Mouse (Mus musculus): ENCODE measurements around the gene Olfr308. TPM values are rescaled to one million over a fixed set of nuclear protein-coding genes. Genes with fewer than 3 reads are reported as not detected.

Gene Olfr308
- polyA plus RNA-seq (2014; fragmentation: Illumina TruSeq; extraction: RNeasy Lipid Tissue Mini Kit (QIAGEN cat#74804); ENCODE audit: low read depth, low replicate concordance) = not detected

GRCm38 (mm10) chr7:86325530-86325929, at the start of gene Olfr308:
TSS of gene Olfr308 (minus strand) at chr7:86325630.

DNA sequence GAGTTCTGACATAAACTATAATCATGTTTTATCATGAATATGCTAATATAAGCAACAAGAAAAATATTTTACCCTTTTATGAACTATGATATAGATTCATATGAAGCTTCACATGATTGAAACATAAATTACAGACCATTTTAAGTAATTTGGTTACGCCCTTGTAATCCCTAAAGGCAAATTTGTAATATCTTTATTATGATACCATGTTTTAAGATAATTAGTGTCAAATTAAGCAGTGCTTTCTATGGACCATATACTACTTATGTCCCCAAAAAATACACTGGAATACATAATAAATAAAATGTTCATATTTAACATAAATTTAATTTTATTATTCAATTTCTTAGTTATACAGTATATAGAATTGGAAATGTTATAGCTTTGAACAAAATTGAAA, 41.4 kb upstream of the Olfr308 start, which contains the start of gene Olfr305:
TSS of gene Olfr305 (minus strand) at position 101 of the 400 bp plus-strand sequence.

DNA sequence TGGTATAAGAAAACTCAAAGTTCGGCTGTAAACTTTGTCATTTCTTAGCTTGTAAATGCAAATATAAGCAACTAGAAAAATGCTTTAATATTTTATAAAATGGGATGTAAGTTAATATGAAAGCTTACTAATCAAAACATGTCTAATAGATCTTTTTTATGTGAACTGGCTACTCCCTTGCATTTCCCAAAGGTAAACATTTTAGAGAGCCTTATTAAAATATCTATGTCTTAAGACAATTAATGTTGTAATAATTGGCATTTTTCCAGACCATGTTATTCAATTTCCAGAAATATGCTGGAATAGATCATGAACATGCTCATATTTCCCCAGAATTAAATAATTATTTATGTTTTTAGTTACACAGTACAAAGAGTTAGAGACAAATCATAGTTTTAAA, 12.1 kb upstream of the Olfr308 start, which contains the start of gene Olfr307:
TSS of gene Olfr307 (minus strand) at position 101 of the 400 bp plus-strand sequence.

GRCm38 (mm10) chr7:86313608-86314007, 11.8 kb downstream of the Olfr308 start, which contains the start of gene Olfr309:
TSS of gene Olfr309 (minus strand) at chr7:86313708.

GRCm38 (mm10) chr7:86277072-86277471, 48.4 kb downstream of the Olfr308 start, which contains the start of gene Olfr310:
TSS of gene Olfr310 (minus strand) at chr7:86277172.

Other genes with a start within 250 kb of the Olfr308 start
- not detected for gene Vmn2r75, start 153.9 kb downstream of the Olfr308 start, polyA plus RNA-seq (2014; fragmentation: Illumina TruSeq; extraction: RNeasy Lipid Tissue Mini Kit (QIAGEN cat#74804); ENCODE audit: low read depth, low replicate concordance)
- not detected for gene Vmn2r76, start 79.3 kb downstream of the Olfr308 start, polyA plus RNA-seq (2014; fragmentation: Illumina TruSeq; extraction: RNeasy Lipid Tissue Mini Kit (QIAGEN cat#74804); ENCODE audit: low read depth, low replicate concordance)
- gene Olfr310, start 48.5 kb downstream of the Olfr308 start, polyA plus RNA-seq (2014; fragmentation: Illumina TruSeq; extraction: RNeasy Lipid Tissue Mini Kit (QIAGEN cat#74804); ENCODE audit: low read depth, low replicate concordance) = not detected
- gene Olfr309, start 11.9 kb downstream of the Olfr308 start, polyA plus RNA-seq (2014; fragmentation: Illumina TruSeq; extraction: RNeasy Lipid Tissue Mini Kit (QIAGEN cat#74804); ENCODE audit: low read depth, low replicate concordance) = not detected
- gene Olfr307, start 12.0 kb upstream of the Olfr308 start, polyA plus RNA-seq (2014; fragmentation: Illumina TruSeq; extraction: RNeasy Lipid Tissue Mini Kit (QIAGEN cat#74804); ENCODE audit: low read depth, low replicate concordance) = not detected
- not detected for gene Olfr305, start 41.3 kb upstream of the Olfr308 start, polyA plus RNA-seq (2014; fragmentation: Illumina TruSeq; extraction: RNeasy Lipid Tissue Mini Kit (QIAGEN cat#74804); ENCODE audit: low read depth, low replicate concordance)
- not detected for gene Olfr304, start 61.0 kb upstream of the Olfr308 start, polyA plus RNA-seq (2014; fragmentation: Illumina TruSeq; extraction: RNeasy Lipid Tissue Mini Kit (QIAGEN cat#74804); ENCODE audit: low read depth, low replicate concordance)
- gene Olfr303, start 72.2 kb upstream of the Olfr308 start, polyA plus RNA-seq (2014; fragmentation: Illumina TruSeq; extraction: RNeasy Lipid Tissue Mini Kit (QIAGEN cat#74804); ENCODE audit: low read depth, low replicate concordance) = not detected
- gene Olfr301, start 78.2 kb upstream of the Olfr308 start, polyA plus RNA-seq (2014; fragmentation: Illumina TruSeq; extraction: RNeasy Lipid Tissue Mini Kit (QIAGEN cat#74804); ENCODE audit: low read depth, low replicate concordance) = not detected
- not detected for gene Olfr299, start 134.3 kb upstream of the Olfr308 start, polyA plus RNA-seq (2014; fragmentation: Illumina TruSeq; extraction: RNeasy Lipid Tissue Mini Kit (QIAGEN cat#74804); ENCODE audit: low read depth, low replicate concordance)
- not detected for gene Olfr298, start 166.9 kb upstream of the Olfr308 start, polyA plus RNA-seq (2014; fragmentation: Illumina TruSeq; extraction: RNeasy Lipid Tissue Mini Kit (QIAGEN cat#74804); ENCODE audit: low read depth, low replicate concordance)
- not detected for gene Olfr297, start 194.3 kb upstream of the Olfr308 start, polyA plus RNA-seq (2014; fragmentation: Illumina TruSeq; extraction: RNeasy Lipid Tissue Mini Kit (QIAGEN cat#74804); ENCODE audit: low read depth, low replicate concordance)

Measured in adrenal gland, adult 10 weeks (tissue).